Mouse (Mus musculus) thymus, adult 2 months (tissue): ENCODE measurements around the gene Opn3. TPM values are rescaled to one million over a fixed set of nuclear protein-coding genes. Genes with fewer than 3 reads are reported as not detected.
A peak's percentile ranks its signal among the peaks of the same experiment; 100 is the strongest.

Experiments used
- DNase-seq: peaks from one replicate; pipeline ENCODE4 v3.0.0; 2021
- H3K27ac ChIP-seq: fragments of 200-500 bp; 2 replicates; pipeline ENCODE4 v1.5.1; 2012; ENCODE audit warnings: low read length, control low read depth; ENCODE audit not compliant: control insufficient read depth, insufficient read depth
- H3K27me3 ChIP-seq: fragments of 200-500 bp; 2 replicates; pipeline ENCODE4 v1.6.1; 2012; ENCODE audit warnings: mild to moderate bottlenecking, low read length, moderate library complexity, mixed read lengths; ENCODE audit not compliant: control insufficient read depth, insufficient read depth
- H3K36me3 ChIP-seq: fragments of 200-500 bp; 2 replicates; pipeline ENCODE4 v1.6.1; 2012; ENCODE audit warnings: mild to moderate bottlenecking, low read length, moderate library complexity; ENCODE audit not compliant: control insufficient read depth, insufficient read depth
- H3K4me1 ChIP-seq: fragments of 200-500 bp; replicated peaks from 2 replicates; pipeline ENCODE4 v1.6.1; 2012; ENCODE audit warnings: low read length; ENCODE audit not compliant: control insufficient read depth, insufficient read depth
- H3K4me3 ChIP-seq: fragments of 200-500 bp; 2 replicates; pipeline ENCODE4 v1.5.1; 2012; ENCODE audit warnings: mild to moderate bottlenecking, low read length, control low read depth, moderate library complexity; ENCODE audit not compliant: control insufficient read depth, insufficient read depth
- CTCF ChIP-seq: fragments of 200-500 bp; IDR thresholded peaks from 2 replicates; pipeline ENCODE4 v1.5.1; 2012; ENCODE audit warnings: mild to moderate bottlenecking, control low read depth, low read length, moderate library complexity, borderline replicate concordance; ENCODE audit not compliant: control insufficient read depth, poor library complexity, insufficient read depth; ENCODE audit errors: extremely low read depth
- POLR2A ChIP-seq: fragments of 200-500 bp; IDR thresholded peaks from 2 replicates; pipeline ENCODE4 v1.6.1; 2012; ENCODE audit warnings: mild to moderate bottlenecking, low read length, control low read depth, moderate library complexity; ENCODE audit not compliant: control insufficient read depth, poor library complexity, insufficient read depth; ENCODE audit errors: extremely low read depth
- WGBS: fragments of 180-500 bp; shearing (Covaris S2); methylation state at CpG from one replicate; pipeline ENCODE4 v1.1.7; 2018; 5-methylcytosine and 5-hydroxymethylcytosine counted together
- polyA plus RNA-seq: library from polyadenylated mRNA; depleted of rRNA; stranded (reverse); fragments of >200 nt; gene quantifications from 2 replicates; pipeline ENCODE4 v1.2.3, GENCODE M21; 2012

Gene Opn3
- polyA plus RNA-seq, 1 experiment = 5.3 TPM

GRCm38 (mm10) chr1:175668666-175669405 lies 23.7 kb downstream of the Opn3 start:
- no peak overlapping the region for H3K27ac ChIP-seq
- DNase-seq = peak; percentile 46
- WGBS = 61% methylated on average over 5 of the region's 5 CpGs

GRCm38 (mm10) chr1:175659900-175660299 lies 32.7 kb downstream of the Opn3 start:
- DNase-seq = no peak
- 64% methylated on average over 4 of the region's 4 CpGs for WGBS
- Histone ChIP-seq H3K4me3 (no peak overlapping the region), H3K27ac (no peak overlapping the region), H3K4me1 (no peaks in the 10 kb centered on the region), H3K36me3 (no peaks in the 10 kb centered on the region), H3K27me3 (no peaks in the 10 kb centered on the region)
- TF ChIP-seq CTCF = no peak
- TF ChIP-seq POLR2A = no peak

More at GRCm38 (mm10) chr1:175668666-175669405, 23.7 kb downstream of the Opn3 start:
- H3K4me3 ChIP-seq = no peak overlapping the region
- H3K27me3 ChIP-seq = no peaks in the 10 kb centered on the region
- H3K36me3 ChIP-seq = no peaks in the 10 kb centered on the region
- no peaks in the 10 kb centered on the region for H3K4me1 ChIP-seq
- TF ChIP-seq CTCF (no peak), POLR2A (no peak)

- peaks cover 6% of the 10 kb centered on the region for H3K4me1 ChIP-seq
- H3K4me3 ChIP-seq = no peak overlapping the region
- WGBS = 97% methylated on average over 4 of the region's 4 CpGs
- DNase-seq = no peak
- no peak overlapping the region for H3K27ac ChIP-seq
- no peak for TF ChIP-seq CTCF
- TF ChIP-seq POLR2A = no peak
- no peaks in the 10 kb centered on the region for H3K36me3 ChIP-seq
- no peaks in the 10 kb centered on the region for H3K27me3 ChIP-seq
Observed at GRCm38 (mm10) chr1:175648615-175649014, 44.0 kb downstream of the Opn3 start.

GRCm38 (mm10) chr1:175646952-175647351 lies 45.6 kb downstream of the Opn3 start:
- TF ChIP-seq CTCF (no peak), POLR2A (no peak)
- no peak for DNase-seq
- Histone ChIP-seq H3K4me3 (no peak overlapping the region), H3K4me1 (peaks cover 8% of the 10 kb centered on the region), H3K36me3 (no peaks in the 10 kb centered on the region), H3K27me3 (no peaks in the 10 kb centered on the region), H3K27ac (no peak overlapping the region)
- WGBS = 35% methylated on average over 9 of the region's 9 CpGs

GRCm38 (mm10) chr1:175643496-175644265 lies 48.9 kb downstream of the Opn3 start:
- no peaks in the 10 kb centered on the region for H3K27me3 ChIP-seq
- H3K36me3 ChIP-seq = no peaks in the 10 kb centered on the region
- peak overlapping the region; percentile 63; the same call in 1 of the 2 replicates for H3K27ac ChIP-seq
- H3K4me1 ChIP-seq = peaks cover 28% of the 10 kb centered on the region
- DNase-seq = no peak
- TF ChIP-seq CTCF (no peak), POLR2A (no peak)
- no peak overlapping the region for H3K4me3 ChIP-seq
- 23% methylated on average over 5 of the region's 5 CpGs for WGBS

GRCm38 (mm10) chr1:175640435-175641150 lies 52.0 kb downstream of the Opn3 start:
- WGBS = 18% methylated on average over 6 of the region's 6 CpGs
- TF ChIP-seq POLR2A (no peak), CTCF (no peak)
- DNase-seq = peak; percentile 53
- Histone ChIP-seq H3K4me3 (no peak overlapping the region), H3K27me3 (no peaks in the 10 kb centered on the region), H3K36me3 (no peaks in the 10 kb centered on the region), H3K27ac (peak overlapping the region; percentile 59), H3K4me1 (peaks cover 47% of the 10 kb centered on the region)
